ENCODE assay signal across 7 mouse cellular contexts in the genomic region with DNA sequence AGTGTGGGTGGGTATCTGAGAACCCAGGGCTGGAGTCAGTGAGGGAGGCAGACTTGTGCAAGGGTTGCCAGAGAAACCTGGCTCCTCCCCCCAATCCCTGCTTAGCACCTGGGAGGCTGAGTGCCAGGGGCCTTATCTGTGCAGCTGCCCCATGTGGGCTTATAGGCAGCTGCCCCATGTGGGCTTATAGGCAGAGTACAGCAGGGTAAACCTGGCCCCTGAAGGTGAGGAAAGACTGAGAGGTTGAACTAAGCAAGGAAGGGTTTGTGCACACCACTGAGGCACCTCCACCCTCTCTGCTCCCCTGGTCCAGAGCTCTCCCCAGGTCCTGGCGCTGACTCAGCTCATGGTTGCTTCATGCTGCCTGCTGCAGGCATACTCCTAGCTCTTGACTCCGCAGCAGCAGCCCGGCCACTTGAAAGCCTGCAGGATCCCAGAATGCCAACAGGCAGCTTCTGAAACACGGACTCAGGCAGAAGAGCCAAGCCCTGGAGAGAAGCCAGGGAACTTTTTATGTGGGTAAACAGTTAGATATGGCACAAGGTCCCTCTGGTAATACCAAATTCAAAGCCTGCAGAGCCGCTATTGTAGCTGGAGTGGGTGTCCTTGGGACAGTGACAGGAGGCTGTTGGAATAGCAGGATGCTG. TPM values are rescaled to one million over a fixed set of nuclear protein-coding genes. Genes with fewer than 3 reads are reported as not detected.
DNase-seq lines count a peak whose midpoint lies in the region; ATAC-seq and TF ChIP-seq lines count a peak whose summit lies in the region.

No protein-coding gene starts in this region.

- no peak overlapping the region for H3K4me3 ChIP-seq in lung, embryonic 14.5 days (ENCODE audit: low read depth, low read length)
- H3K4me3 ChIP-seq in lung, adult 2 months (replicated peaks; ENCODE audit: extremely low read depth, low read depth, low read length): no peak overlapping the region
- H3K4me3 ChIP-seq in hindbrain, embryonic 16.5 days (ENCODE audit: low read length): no peak overlapping the region
- H3K4me3 ChIP-seq in neural tube, embryonic 14.5 days (ENCODE audit: low read depth, low read length): no peak overlapping the region

- ATAC-seq in lung, embryonic 14.5 days (ENCODE audit: insufficient read depth): peak; percentile 47
- ATAC-seq in hindbrain, embryonic 16.5 days: peak; percentile 25
- 0 out of 2 replicates have a peak, but pooled peaks have one; percentile 8 for ATAC-seq in neural tube, embryonic 14.5 days (ENCODE audit: low read depth)

- TF ChIP-seq POLR2A in lung, adult 2 months (IDR thresholded peaks at IDR 0.05; ENCODE audit: borderline replicate concordance, extremely low read depth, low read depth, low read length): no peak; the same call in 1 of the 2 replicates

- 0 out of 2 replicates have a peak overlapping the region, but pooled peaks have one; percentile 15 for H3K4me2 ChIP-seq in lung, embryonic 14.5 days
- no peak overlapping the region for H3K4me2 ChIP-seq in hindbrain, embryonic 16.5 days (ENCODE audit: low read length)
- H3K4me2 ChIP-seq in neural tube, embryonic 14.5 days (ENCODE audit: low read depth, low read length): no peak overlapping the region

- WGBS in lung, embryonic 14.5 days: 38% methylated on average over 5 of the region's 5 CpGs
- 38% methylated on average over 5 of the region's 5 CpGs for WGBS in lung, adult 2 months
- 32% methylated on average over 5 of the region's 5 CpGs for WGBS in hindbrain, embryonic 16.5 days
- 43% methylated on average over 5 of the region's 5 CpGs for WGBS in neural tube, embryonic 14.5 days

- peak; percentile 57 for DNase-seq in lung, embryonic 14.5 days
- no peak for DNase-seq in lung, adult 2 months
- DNase-seq in cerebellum, postnatal 10 days: peak; percentile 69 to 70
- DNase-seq in spleen, postnatal 10 days (ENCODE audit: low spot score in 2 of 2): no peak
- no peak for DNase-seq in kidney, postnatal 36 days

- peak overlapping the region; percentile 6; the same call in 1 of the 2 replicates for H3K9ac ChIP-seq in lung, embryonic 14.5 days
- peak overlapping the region; percentile 42 for H3K9ac ChIP-seq in hindbrain, embryonic 16.5 days (ENCODE audit: low read depth, low read length)
- no peak overlapping the region for H3K9ac ChIP-seq in neural tube, embryonic 14.5 days (replicated peaks; ENCODE audit: low read depth, low read length)

- H3K9me3 ChIP-seq in lung, embryonic 14.5 days (ENCODE audit: low read depth, low read length): no peaks in the 10 kb centered on the region
- no peaks in the 10 kb centered on the region; the same call in 1 of the 2 replicates for H3K9me3 ChIP-seq in hindbrain, embryonic 16.5 days (ENCODE audit: control insufficient read depth, low read length)
- H3K9me3 ChIP-seq in neural tube, embryonic 14.5 days (ENCODE audit: control insufficient read depth, low read length): no peaks in the 10 kb centered on the region

- H3K36me3 ChIP-seq in lung, embryonic 14.5 days (ENCODE audit: insufficient read depth): no peaks in the 10 kb centered on the region
- H3K36me3 ChIP-seq in hindbrain, embryonic 16.5 days (ENCODE audit: control insufficient read depth, insufficient read depth, low read length): no peaks in the 10 kb centered on the region
- H3K36me3 ChIP-seq in neural tube, embryonic 14.5 days (ENCODE audit: control insufficient read depth, insufficient read depth, low read length): no peaks in the 10 kb centered on the region

- H3K4me1 ChIP-seq in lung, embryonic 14.5 days (ENCODE audit: insufficient read depth): peaks cover 11% of the 10 kb centered on the region
- peaks cover 2% of the 10 kb centered on the region; the same call in 1 of the 2 replicates for H3K4me1 ChIP-seq in lung, adult 2 months (ENCODE audit: control insufficient read depth, insufficient read depth, low read length)
- H3K4me1 ChIP-seq in hindbrain, embryonic 16.5 days (ENCODE audit: control insufficient read depth, insufficient read depth, low read depth, low read length): peaks cover 43% of the 10 kb centered on the region
- H3K4me1 ChIP-seq in neural tube, embryonic 14.5 days (ENCODE audit: control insufficient read depth, insufficient read depth, low read length): peaks cover 32% of the 10 kb centered on the region

- H3K27ac ChIP-seq in lung, embryonic 14.5 days (ENCODE audit: low read depth): peak overlapping the region; percentile 67
- peak overlapping the region; percentile 29; the same call in 1 of the 2 replicates for H3K27ac ChIP-seq in hindbrain, embryonic 16.5 days (ENCODE audit: low read depth, low read length)
- no peak overlapping the region for H3K27ac ChIP-seq in neural tube, embryonic 14.5 days (ENCODE audit: low read depth, low read length)

- no peak for TF ChIP-seq CTCF in lung, embryonic 14.5 days (IDR thresholded peaks at IDR 0.05; ENCODE audit: low read depth)
- no peak for TF ChIP-seq CTCF in lung, adult 2 months (IDR thresholded peaks at IDR 0.05; ENCODE audit: insufficient read depth, low read length)

- H3K27me3 ChIP-seq in lung, embryonic 14.5 days (ENCODE audit: insufficient read depth, low read length): no peaks in the 10 kb centered on the region
- H3K27me3 ChIP-seq in hindbrain, embryonic 16.5 days (replicated peaks; ENCODE audit: control insufficient read depth, insufficient read depth, low read length): no peaks in the 10 kb centered on the region
- no peaks in the 10 kb centered on the region for H3K27me3 ChIP-seq in neural tube, embryonic 14.5 days (ENCODE audit: control insufficient read depth, insufficient read depth, low read length)

RNA-seq across cellular contexts. Expression of a gene that starts 5.9 kb away (rescaled TPM):
- 0.28 and 0.36 TPM in 2 replicates for polyA plus RNA-seq in lung, embryonic 14.5 days (2014; fragmentation: Nextera tagmentation; extraction: Ambion mirVana)
- polyA plus RNA-seq in lung, adult 2 months (2012; rRNA removed): 6.6 and 7.9 TPM in 2 replicates
- polyA plus RNA-seq in hindbrain, embryonic 16.5 days (2015; fragmentation: Nextera tagmentation; extraction: Ambion mirVana): 0.15 and 0.19 TPM in 2 replicates
- 0.08 TPM in 1 of 2 replicates, not detected in the other for polyA plus RNA-seq in neural tube, embryonic 14.5 days (2014; fragmentation: Nextera tagmentation; extraction: Ambion mirVana)

RNA-seq across cellular contexts. Expression of a gene that starts 15.0 kb away (rescaled TPM):
- polyA plus RNA-seq in lung, embryonic 14.5 days (2014; fragmentation: Nextera tagmentation; extraction: Ambion mirVana): 37.9 and 40.5 TPM in 2 replicates
- polyA plus RNA-seq in lung, adult 2 months (2012; rRNA removed): 49.9 and 56.2 TPM in 2 replicates
- polyA plus RNA-seq in hindbrain, embryonic 16.5 days (2015; fragmentation: Nextera tagmentation; extraction: Ambion mirVana): 177 and 185 TPM in 2 replicates
- 92.0 and 94.8 TPM in 2 replicates for polyA plus RNA-seq in neural tube, embryonic 14.5 days (2014; fragmentation: Nextera tagmentation; extraction: Ambion mirVana)

RNA-seq across cellular contexts. Expression of a gene that starts 51.6 kb away (rescaled TPM):
- 29.1 and 32.1 TPM in 2 replicates for polyA plus RNA-seq in lung, embryonic 14.5 days (2014; fragmentation: Nextera tagmentation; extraction: Ambion mirVana)
- 16.3 and 16.4 TPM in 2 replicates for polyA plus RNA-seq in lung, adult 2 months (2012; rRNA removed)
- 30.1 and 32.6 TPM in 2 replicates for polyA plus RNA-seq in hindbrain, embryonic 16.5 days (2015; fragmentation: Nextera tagmentation; extraction: Ambion mirVana)
- polyA plus RNA-seq in neural tube, embryonic 14.5 days (2014; fragmentation: Nextera tagmentation; extraction: Ambion mirVana): 26.6 and 31.0 TPM in 2 replicates

Comparison
In these comparisons a context has a peak if more than half of its experiments do, and no peak if none do; other contexts are left out.
1. DNase-seq: peak in lung, embryonic 14.5 days (single experiment) and cerebellum, postnatal 10 days (2 of 2); none in lung, adult 2 months (single experiment), spleen, postnatal 10 days (0 of 2) and kidney, postnatal 36 days (0 of 2).
2. Peak in every context shown above with its lines, with median percentiles within 50 percentile points of each other: ATAC-seq.